Mouse (Mus musculus) adrenal gland, postnatal 10 days (tissue): ENCODE results near the gene Camta1. TPM values are rescaled to one million over a fixed set of nuclear protein-coding genes. Genes with fewer than 3 reads are reported as not detected.

Source experiments
- DNase-seq: peaks from one replicate; pipeline ENCODE4 v3.0.0; 2021; ENCODE audit warnings: mixed read lengths
- total RNA-seq, 2 experiments: library from RNA; stranded (reverse); gene quantifications; 2 replicates each; pipeline ENCODE4 v1.2.3; 2021

Camta1 gene
- total RNA-seq, 2 experiments from 2014 or later = 46.3 to 50.3 TPM

DNA sequence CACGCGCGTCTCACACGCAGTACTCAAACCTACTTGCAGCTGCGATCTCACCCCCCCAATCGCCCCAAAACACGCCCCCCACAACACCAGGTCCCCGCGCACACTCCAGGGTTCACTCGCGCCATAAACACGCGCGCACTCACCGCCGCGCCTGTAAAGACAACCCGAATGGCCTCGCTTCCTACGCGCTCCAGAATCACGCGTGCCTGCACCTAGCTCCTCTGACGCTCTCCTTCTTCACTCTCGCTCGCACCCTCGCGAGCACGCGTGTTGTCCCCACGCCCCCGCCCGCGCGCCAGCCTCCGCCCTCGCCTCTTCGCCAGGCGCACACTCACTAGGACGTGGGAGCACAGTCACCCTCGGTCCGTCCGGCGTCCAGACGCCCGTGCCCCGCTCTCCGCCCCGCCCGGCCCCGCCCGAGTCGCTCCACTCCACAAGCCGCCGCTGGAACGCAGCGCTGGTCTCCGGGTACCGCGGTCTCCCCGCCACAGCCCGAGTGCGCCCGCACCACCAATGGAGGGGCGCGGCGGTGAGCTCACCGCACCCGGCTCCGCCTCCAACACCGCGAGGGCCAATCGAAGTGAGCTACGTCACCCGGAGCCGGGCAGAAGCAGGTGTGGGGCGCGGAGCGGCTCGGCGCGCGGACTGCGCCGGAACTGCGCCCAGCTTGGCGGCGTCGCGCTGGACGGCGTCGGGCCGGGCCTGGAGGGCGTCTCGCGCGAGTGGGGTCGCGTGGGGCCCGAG lies 753.5 kb downstream of the Camta1 start:
- DNase-seq = peak; percentile 96

DNA sequence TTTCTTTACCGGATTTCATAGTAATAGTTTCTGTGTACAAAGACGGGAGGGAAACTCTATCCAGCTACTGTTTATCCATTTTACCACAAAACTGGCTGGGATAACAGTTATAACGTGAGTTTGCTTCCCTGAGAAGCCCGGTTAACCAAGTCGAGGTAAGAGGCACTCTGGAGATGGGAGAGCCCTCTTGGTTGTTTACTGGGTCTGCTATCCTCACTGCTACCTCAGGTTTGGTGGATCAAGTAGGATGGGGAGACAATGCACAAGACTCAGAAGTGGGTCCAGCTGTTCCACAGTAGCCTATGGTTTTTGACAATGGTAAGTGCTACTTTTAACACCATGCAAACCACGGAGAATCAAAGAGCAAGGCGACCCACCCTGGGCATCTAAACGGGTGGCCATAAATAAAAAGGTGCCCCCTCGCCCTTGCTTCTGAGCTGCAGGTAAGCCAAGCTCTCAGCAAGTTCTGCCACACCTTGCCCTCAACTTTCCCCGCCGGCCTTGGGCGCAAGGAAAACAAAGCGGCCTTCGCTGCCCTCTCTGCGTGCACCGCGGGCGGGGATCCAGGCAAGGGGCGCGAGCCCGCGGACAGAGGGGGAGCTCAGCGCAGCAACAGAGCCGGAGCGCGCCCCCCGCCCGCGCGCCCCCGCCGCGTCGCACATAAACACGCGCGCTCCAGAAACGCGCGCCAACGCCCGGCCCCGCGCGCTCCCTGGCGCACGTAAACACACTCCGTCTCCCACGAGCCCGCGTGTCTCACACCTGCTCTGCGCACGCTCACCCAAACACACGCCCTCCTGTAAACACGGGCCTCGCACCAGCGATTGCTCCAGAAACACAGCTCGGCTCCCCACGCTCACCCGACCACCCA lies 754.3 kb downstream of the Camta1 start:
- DNase-seq = peak; percentile 14

DNA sequence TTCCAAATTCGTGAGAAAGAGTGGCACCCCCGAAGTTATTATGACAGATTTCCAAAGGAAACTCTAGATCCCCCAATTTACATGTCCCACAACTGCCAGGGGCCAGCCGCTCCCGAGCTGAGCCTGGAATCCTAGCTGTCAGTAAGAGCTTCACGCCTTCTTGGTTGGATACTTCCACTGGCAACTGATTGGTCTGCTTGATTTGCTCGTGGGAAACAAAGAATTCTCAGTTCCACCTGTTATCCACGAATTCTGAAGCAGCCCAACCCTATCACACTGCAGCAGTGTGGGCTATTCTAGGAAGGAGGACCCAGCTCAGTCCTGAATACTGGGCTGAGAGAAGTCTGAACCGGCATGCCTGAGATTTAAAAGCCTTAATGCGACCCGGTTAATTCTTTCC lies 755.2 kb downstream of the Camta1 start:
- no peak for DNase-seq

DNA sequence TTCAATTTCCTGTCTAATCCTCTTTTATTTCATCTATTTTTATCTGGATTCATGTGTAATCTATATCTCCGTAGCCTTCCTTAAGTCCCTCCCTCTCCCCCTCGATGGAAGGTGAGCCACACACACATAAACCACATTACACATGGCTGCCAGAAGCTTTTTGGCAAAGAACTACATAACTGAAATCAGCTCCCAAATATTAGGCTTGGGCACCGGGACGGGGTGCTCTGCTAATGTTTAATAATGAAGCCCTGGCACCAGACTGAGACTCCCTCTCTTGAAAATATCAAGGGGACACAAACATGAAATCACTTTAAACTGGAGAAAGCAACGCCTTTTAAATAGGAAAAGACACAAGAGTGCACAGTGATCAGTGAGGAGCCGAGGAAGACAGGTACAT lies 755.8 kb downstream of the Camta1 start:
- no peak for DNase-seq

DNA sequence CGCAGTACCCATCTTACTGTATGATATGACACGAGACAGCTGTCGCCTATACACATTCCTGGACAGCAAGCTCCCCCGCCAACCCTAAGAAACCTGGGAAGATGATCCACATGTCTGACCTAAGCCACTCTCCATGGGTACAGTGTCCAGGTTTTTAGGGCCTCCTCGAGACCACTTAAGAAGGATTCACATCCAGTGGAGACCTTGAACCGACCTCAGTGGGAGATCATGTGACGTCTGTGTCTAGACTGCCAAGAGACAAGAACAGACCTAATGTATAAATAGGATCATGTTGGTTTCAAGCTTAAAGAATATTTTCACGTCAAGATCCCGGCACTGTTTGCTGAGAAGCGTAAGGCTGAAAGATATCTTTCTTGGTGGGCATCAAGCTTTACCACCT lies 757.5 kb downstream of the Camta1 start:
- DNase-seq = no peak

DNA sequence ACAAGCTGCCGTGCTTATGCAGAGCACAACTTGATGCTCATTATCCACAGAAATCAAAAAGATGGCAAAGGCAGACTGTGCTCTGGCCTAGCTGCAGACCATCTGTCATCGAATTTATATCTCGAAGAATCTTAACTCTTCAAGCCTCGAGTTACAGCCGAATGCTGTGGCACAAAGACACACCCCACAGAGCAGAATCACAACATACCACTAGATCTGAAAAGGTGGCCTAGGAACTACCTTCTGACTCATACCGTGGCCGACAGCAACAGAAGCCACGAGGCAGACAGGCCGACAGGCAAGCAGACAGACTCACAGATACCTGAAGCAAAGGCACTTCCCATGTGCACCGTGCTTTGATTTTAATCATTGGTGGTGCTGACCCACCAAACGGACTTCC lies 758.0 kb downstream of the Camta1 start:
- DNase-seq = no peak

DNA sequence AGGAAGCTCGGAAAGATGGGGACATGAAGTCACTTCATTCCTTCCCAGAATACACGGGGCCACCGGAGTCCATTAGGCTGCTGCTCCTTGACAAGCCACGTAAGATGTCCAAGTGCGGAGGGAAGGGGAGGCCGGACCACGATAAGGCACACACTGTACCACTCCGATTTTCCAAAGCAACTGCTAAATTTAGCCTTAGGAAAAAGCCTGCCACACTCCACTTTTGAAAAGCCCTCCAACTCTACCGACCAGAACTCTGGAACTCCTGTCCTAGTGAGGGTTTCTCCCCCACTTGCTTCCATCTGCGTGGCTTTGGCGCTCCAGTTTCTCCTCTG lies 764.6 kb downstream of the Camta1 start:
- no peak for DNase-seq

DNA sequence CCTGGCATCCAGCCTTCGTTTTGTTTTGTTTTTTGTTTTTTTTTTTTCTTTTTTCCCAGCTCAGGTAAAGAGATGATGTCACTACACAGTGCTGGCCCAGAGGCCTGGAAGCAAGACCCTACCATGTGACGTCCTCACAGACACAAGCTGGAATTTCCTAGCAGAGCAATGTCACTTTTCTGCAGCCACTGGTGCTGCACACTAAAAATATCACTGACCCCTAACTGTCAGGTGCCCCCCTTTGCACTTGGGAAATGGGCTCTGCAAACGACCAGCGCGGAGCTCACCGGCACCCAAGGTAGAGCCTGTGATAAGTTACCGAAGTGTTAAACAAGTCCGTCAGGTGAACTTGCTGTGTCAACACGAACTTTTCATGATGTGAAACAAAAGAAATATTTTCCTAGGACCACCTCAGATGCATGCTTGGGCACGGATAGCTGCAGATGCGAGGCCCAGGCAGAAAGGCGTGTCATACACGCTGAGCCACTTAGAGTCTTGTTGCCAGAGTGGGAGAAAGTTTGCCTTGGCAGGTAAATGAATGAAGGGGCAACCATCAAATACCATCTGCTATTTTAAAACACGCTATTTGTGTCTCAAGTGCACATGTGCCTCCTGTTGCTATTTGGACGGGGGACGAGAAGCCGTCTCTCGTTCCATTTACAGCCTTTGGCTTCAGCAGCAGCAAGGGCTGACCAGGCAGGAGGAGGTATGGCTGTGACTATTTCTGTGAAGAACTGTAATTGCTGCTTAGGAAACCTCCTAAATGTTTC lies 765.2 kb downstream of the Camta1 start:
- DNase-seq = no peak

DNA sequence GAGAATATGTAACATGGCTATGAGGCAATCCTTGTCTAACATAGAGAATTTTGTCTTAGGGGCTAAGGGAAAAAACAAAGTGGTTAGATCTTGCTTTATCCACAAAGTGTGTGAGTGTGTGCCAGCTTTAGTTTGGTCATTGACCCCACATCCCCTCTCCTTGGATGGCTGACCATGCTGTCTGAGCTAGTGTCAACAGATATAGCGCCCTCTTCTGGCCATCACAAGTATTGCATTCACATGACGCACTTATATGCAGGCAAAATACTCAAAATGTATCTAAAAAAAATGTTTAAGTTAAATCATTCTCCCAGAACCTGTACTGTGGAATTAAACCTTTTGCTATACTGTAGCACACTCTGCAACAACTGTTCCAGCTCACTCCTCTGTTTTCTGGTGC lies 766.5 kb downstream of the Camta1 start:
- peak; percentile 27 for DNase-seq

DNA sequence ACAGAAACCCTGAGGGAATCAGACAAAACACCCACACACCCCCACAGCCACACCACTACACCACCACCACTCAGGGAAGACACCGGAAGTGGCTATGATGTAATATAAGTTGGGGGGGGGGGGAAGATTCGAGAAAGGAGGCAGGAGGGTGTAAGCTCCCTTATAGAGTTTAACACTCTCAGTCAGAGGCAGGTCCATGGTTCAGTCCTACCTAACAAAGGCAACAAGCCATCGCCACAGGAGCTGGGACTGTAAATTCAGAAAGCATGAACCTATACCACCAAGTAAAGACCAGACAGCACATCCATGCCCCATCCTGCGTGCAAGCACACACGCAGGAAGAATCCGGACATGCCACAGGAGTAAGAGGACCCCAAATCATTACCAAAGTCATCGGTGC lies 772.4 kb downstream of the Camta1 start, which contains the start of gene Gm13090:
Gene Gm13090 (plus strand): TSS at position 301 of the 400 bp plus-strand sequence.
- no peak for DNase-seq

DNA sequence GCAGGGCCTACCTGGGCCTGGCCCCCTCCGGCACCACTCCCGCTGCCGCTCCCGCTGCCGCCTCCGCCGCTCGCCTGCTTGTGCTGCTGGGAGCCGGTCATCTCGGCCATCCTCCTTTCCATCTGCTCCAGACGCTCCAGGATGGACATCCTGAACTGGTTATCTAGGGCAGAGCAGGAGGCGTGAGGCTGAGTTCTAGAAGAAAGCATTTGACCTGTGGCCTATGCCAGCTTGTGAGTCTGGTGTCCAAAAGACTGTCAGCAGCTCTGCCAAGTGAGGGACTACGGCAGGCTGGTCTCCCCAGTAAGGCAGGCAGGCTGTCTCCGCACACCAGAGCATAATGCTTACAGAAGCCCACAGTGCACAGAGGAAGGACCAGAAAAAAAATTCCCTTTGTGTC lies 772.9 kb downstream of the Camta1 start:
- DNase-seq = no peak

DNA sequence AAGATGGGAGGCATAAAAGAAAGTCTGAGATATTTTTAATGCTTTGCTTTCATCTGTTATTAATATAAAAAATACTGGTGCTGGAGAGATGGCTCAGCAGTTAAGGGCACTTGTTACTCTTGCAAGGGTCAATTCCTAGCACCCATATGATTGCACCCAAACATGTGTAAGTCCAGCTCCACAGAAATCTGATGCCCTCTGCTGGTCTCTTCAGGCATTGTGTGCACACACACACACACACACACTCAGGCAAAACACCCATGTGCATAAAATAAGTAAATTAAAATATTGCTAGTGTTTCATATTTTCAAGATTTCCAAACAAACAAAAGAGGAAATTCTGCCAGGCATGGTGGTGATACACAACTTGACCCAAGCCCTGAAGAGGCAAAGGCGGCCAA lies 774.3 kb downstream of the Camta1 start:
- DNase-seq = no peak

DNA sequence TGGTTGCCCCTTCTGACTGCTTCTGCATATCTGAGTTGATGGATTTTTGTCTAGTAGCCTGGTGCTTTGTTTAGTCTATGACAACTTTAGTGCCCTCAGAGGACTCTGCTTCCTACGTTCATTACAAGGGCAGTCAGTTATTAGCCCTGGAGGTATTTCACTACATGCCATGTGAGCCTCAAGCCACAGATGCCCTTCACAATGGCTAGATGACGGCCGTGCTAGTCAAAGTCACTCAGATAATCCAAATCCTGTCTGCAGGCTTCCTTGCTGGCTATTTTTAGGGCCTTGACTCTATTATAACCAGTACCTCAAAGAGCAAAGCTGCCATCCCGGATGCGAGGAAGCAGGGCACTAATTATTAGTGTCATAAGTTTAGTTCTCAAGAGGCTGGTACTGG lies 778.6 kb downstream of the Camta1 start:
- no peak for DNase-seq

DNA sequence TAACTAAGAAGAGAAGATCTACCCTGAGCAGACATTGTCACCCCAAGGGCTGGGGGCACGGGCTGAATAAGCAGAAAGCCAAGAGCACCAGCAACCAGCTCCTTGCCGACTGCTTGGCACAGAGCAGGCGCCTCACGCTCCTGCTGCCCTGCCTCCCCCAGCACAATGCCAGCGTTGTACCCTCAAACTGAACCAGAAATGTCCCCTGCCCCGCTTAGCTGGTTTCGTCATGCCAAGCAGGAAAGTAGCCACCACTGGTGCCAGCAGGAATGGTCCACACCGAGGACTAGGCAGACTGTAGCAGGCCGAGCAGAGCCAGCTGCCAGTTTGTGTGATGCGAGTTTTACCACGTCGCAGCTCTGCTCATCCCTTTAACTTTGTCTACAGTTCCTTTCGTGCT lies 779.7 kb downstream of the Camta1 start:
- no peak for DNase-seq

DNA sequence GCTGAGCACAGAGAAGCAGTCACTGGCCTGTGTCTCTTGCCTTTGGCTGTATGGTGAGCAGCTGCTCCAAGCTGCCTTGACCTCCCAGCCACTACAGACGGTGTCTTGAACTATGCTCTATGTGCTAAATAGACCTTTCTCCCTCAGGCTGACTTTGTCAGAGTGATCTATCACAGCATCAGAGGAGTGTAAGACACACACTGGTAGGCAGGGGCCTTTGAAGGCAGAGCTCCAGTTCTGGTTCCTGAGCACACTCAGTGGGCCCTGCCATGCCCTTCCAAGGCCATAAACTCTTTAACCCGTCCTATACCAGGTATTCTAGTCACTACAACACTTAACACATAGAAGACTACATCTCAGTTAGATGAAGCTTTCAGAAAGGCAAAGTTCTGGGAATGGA lies 780.3 kb downstream of the Camta1 start:
- no peak for DNase-seq

DNA sequence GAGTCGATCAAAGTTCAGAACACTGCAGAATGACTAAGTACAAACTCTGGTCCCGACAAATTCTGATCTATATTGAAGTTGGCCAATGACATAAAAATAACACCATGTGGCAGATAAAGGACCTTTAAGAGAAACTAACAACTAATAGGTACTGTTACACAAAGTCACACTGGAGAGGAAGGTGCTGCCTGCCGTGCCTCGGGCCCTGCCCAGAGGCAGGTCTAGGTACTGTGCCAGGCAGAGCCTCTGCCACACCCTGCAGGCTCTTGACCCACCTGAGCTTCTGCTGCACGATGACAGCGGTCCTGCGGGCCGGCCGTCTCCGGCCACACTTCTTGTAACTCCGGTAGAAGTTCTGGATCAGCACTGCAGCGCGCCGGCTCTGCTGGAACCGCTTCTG lies 786.9 kb downstream of the Camta1 start:
- DNase-seq = no peak

DNA sequence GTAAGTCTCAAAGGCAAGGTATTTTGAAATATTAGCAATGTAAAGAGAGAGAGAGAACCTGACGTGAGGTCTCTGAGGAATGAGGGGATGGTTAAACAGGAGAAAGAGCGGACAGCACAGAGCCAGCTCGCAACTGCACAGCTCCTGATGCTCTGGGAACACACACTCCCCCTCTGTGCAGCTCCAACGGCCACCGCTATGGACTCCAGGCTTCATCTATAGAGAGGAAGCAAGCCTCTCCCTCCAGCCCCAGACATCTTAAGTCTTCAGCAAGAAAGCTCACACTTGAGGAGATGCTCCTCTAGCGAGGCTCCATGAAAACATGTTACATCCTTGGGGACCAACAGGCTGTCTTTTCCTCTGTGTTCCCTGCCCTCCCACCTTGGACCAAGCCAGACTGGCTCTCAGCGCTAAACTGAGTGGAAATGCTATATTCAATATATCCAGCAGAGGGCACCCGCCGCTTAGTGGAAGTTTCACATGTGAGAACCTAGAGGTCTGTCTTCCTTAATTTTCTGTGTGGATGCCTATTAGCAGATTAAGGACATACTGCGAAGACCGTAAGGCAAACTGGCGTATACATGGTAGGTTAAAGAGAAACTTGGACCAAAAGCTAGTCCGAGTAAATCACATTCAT lies 788.5 kb downstream of the Camta1 start:
- peak; percentile 88 for DNase-seq

DNA sequence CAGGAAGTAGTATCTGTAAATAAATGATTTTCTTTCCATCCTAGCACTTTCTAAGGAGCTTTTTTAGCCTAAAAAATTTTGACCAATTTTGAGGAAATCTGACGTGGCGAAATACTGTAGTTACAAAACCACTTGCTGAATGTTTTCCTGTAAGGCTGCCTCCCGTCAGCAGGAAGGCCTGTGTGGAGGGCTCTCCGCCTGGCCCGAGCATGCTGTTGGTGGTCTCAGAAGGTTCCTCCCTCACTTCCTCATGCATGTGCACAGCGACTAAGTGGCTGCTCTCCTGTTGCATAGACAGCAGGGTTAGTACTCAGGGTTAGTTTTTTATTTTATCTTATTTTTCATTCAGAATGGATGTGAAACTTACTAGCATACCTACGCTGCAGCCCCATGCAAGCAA lies 790.7 kb downstream of the Camta1 start:
- DNase-seq = no peak

DNA sequence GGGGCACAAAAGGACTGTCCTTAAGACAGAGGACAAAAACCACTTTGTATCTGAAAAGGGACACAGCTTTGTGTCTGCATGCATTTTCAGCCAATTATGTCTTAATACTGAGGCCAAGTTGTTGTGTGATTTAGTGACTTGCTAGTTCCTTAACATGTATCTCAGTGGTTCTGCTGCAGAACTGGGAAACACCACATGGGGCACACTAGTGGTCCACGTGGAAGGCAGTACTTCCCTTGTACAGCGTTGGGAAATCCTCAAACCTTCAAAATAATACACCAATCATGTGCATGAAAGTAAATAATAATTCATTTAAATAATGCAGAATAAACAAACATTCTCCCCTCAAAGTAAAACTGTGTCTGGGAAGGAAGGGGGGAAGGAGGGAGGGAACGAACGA lies 792.9 kb downstream of the Camta1 start:
- DNase-seq = no peak

DNA sequence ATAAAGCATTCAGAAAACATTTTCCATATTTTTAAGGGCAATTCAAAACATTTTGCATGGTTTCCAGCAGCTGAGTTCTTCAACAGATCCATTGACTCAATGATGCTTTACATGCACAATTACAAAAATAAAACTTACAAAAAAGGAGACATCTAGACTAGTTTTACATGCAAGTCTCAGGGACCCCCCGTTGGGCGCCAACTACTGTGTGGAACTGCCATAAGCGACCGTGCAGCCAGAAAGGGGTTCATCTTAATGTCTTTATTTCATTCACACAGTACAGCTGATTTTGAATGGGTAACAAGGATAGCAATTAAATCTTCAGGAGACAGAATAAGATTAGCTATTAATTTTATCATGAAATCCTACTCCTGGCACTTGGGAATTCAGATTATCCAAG lies 802.1 kb downstream of the Camta1 start:
- no peak for DNase-seq

DNA sequence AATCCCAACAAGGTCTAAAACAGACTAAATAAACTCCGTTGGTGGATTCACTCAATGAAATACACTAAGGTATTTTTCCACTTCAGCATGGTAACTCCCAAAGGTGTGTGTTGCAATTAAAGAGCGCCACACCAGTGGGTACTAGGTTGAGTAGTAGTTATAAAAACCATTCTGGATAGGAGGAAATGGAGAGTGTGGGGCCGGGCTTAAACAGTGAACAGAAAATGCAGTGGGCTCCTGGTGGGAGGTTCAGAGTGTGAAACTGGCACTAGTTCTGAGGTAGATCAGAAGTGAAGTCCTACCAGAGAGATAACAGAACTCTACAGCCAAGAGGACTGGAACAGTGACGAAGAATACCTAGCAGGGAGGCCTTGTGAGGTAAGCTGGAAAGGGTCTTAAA lies 803.0 kb downstream of the Camta1 start:
- DNase-seq = peak; percentile 7
